Mouse (Mus musculus) limb, embryonic 15.5 days (tissue): ENCODE results near the gene Mettl17. TPM values are rescaled to one million over a fixed set of nuclear protein-coding genes. Genes with fewer than 3 reads are reported as not detected.

Source experiments
- ATAC-seq: fragments of 200-750 bp; cut with Nextera tagmentation; 2 replicates; pipeline ENCODE4 v1.8.0; 2017; ENCODE audit warnings: low read depth, moderate TSS enrichment; ENCODE audit not compliant: insufficient number of reproducible peaks, low FRiP score, low TSS enrichment
- H3K27ac ChIP-seq: fragments of 300-500 bp; sonication (generic); 2 replicates; pipeline ENCODE4 v1.5.1; 2015; ENCODE audit warnings: moderate library complexity, mild to moderate bottlenecking, inconsistent platforms
- H3K27me3 ChIP-seq: fragments of 300-500 bp; sonication (generic); 2 replicates; pipeline ENCODE4 v1.6.1; 2015; ENCODE audit warnings: inconsistent platforms
- H3K36me3 ChIP-seq: fragments of 300-500 bp; sonication (generic); 2 replicates; pipeline ENCODE4 v1.6.1; 2015; ENCODE audit warnings: inconsistent platforms
- H3K4me1 ChIP-seq: fragments of 300-500 bp; sonication (generic); 2 replicates; pipeline ENCODE4 v1.6.1; 2015; ENCODE audit warnings: inconsistent platforms
- H3K4me2 ChIP-seq: fragments of 300-500 bp; sonication (generic); 2 replicates; pipeline ENCODE4 v1.6.1; 2015; ENCODE audit warnings: mild to moderate bottlenecking, inconsistent platforms
- H3K4me3 ChIP-seq: fragments of 300-500 bp; sonication (generic); 2 replicates; pipeline ENCODE4 v1.5.1; 2015; ENCODE audit warnings: mild to moderate bottlenecking, inconsistent platforms
- H3K9ac ChIP-seq: fragments of 300-500 bp; sonication (generic); 2 replicates; pipeline ENCODE4 v1.6.1; 2015; ENCODE audit warnings: inconsistent platforms
- H3K9me3 ChIP-seq: fragments of 300-500 bp; sonication (generic); 2 replicates; pipeline ENCODE4 v1.6.1; 2016; ENCODE audit warnings: inconsistent platforms
- WGBS: fragments of 180-500 bp; shearing (Covaris S2); methylation state at CpG from one replicate; pipeline ENCODE4 v1.1.7; 2015; 5-methylcytosine and 5-hydroxymethylcytosine counted together
- polyA plus RNA-seq: library from polyadenylated mRNA; unstranded; fragments of >200 nt; fragmentation: Nextera tagmentation; extraction: Ambion mirVana; gene quantifications from 2 replicates; pipeline ENCODE4 v1.2.1, GENCODE M21; 2015

Mettl17 gene
- polyA plus RNA-seq, 1 experiment from 2014 or later = 46.8 TPM

- Histone ChIP-seq H3K27me3 (no peaks in the 10 kb centered on the region), H3K4me2 (no peak overlapping the region), H3K9ac (no peak overlapping the region), H3K27ac (no peak overlapping the region), H3K4me1 (no peaks in the 10 kb centered on the region), H3K36me3 (peaks cover 25% of the 10 kb centered on the region), H3K4me3 (no peak overlapping the region), H3K9me3 (no peaks in the 10 kb centered on the region)
- 56% methylated on average over 9 of the region's 9 CpGs for WGBS
- no peak for ATAC-seq
Measured at GRCm38 (mm10) chr14:51902806-51903710, 18.4 kb downstream of the Mettl17 start.

- WGBS = 76% methylated on average over 9 of the region's 9 CpGs
Measured at GRCm38 (mm10) chr14:51903782-51904181, 19.1 kb downstream of the Mettl17 start.

GRCm38 (mm10) chr14:51904706-51905105 is 20.1 kb downstream of the Mettl17 start:
- Histone ChIP-seq H3K9ac (no peak overlapping the region), H3K36me3 (peaks cover 29% of the 10 kb centered on the region), H3K4me2 (no peak overlapping the region), H3K27me3 (no peaks in the 10 kb centered on the region), H3K4me3 (no peak overlapping the region), H3K27ac (no peak overlapping the region), H3K4me1 (no peaks in the 10 kb centered on the region), H3K9me3 (no peaks in the 10 kb centered on the region)
- WGBS = 66% methylated on average over 7 of the region's 7 CpGs
- no peak for ATAC-seq

More at GRCm38 (mm10) chr14:51903782-51904181, 19.1 kb downstream of the Mettl17 start:
- Histone ChIP-seq H3K4me2 (no peak overlapping the region), H3K27me3 (no peaks in the 10 kb centered on the region), H3K36me3 (peaks cover 29% of the 10 kb centered on the region), H3K9ac (no peak overlapping the region), H3K9me3 (no peaks in the 10 kb centered on the region), H3K27ac (no peak overlapping the region), H3K4me1 (no peaks in the 10 kb centered on the region), H3K4me3 (no peak overlapping the region)
- no peak for ATAC-seq

- Histone ChIP-seq H3K9ac (no peak overlapping the region), H3K4me3 (no peak overlapping the region), H3K4me2 (no peak overlapping the region), H3K27me3 (no peaks in the 10 kb centered on the region), H3K4me1 (no peaks in the 10 kb centered on the region), H3K36me3 (peaks cover 29% of the 10 kb centered on the region), H3K9me3 (no peaks in the 10 kb centered on the region), H3K27ac (no peak overlapping the region)
- ATAC-seq = no peak
- WGBS = 93% methylated on average over 11 of the region's 11 CpGs
Measured at GRCm38 (mm10) chr14:51906102-51906501, 21.5 kb downstream of the Mettl17 start.

GRCm38 (mm10) chr14:51911301-51911700 is 26.7 kb downstream of the Mettl17 start:
- no peaks in the 10 kb centered on the region for H3K9me3 ChIP-seq
- ATAC-seq = no peak
- no peak overlapping the region for H3K4me3 ChIP-seq
- no peak overlapping the region for H3K27ac ChIP-seq
- peaks cover 41% of the 10 kb centered on the region for H3K4me1 ChIP-seq
- no peak overlapping the region for H3K9ac ChIP-seq
- no peaks in the 10 kb centered on the region for H3K27me3 ChIP-seq
- 82% methylated on average over 10 of the region's 10 CpGs for WGBS
- H3K4me2 ChIP-seq = no peak overlapping the region
- H3K36me3 ChIP-seq = peaks cover 13% of the 10 kb centered on the region

- Histone ChIP-seq H3K4me2 (peak overlapping the region; percentile 98), H3K4me1 (peaks cover 41% of the 10 kb centered on the region), H3K36me3 (peaks cover 5% of the 10 kb centered on the region; the same call in 1 of the 2 replicates), H3K9me3 (no peaks in the 10 kb centered on the region), H3K27ac (peak overlapping the region; percentile 90), H3K27me3 (no peaks in the 10 kb centered on the region), H3K9ac (peak overlapping the region; percentile 41), H3K4me3 (peak overlapping the region; percentile 61)
- WGBS = 11% methylated on average over 14 of the region's 14 CpGs
- ATAC-seq = no peak
Measured at GRCm38 (mm10) chr14:51912391-51913061, 27.9 kb downstream of the Mettl17 start.

GRCm38 (mm10) chr14:51913062-51913959 is 28.7 kb downstream of the Mettl17 start:
- no peaks in the 10 kb centered on the region for H3K9me3 ChIP-seq
- H3K27ac ChIP-seq = peak overlapping the region; percentile 90
- peaks cover 41% of the 10 kb centered on the region for H3K4me1 ChIP-seq
- H3K4me2 ChIP-seq = peak overlapping the region; percentile 98
- H3K4me3 ChIP-seq = peak overlapping the region; percentile 61
- H3K27me3 ChIP-seq = no peaks in the 10 kb centered on the region
- ATAC-seq = peak; percentile 71
- 0 out of 2 replicates have a peak, but pooled peaks cover 4% of the 10 kb centered on the region for H3K36me3 ChIP-seq
- H3K9ac ChIP-seq = peak overlapping the region; percentile 41
- WGBS = under 1% methylated on average over 58 of the region's 58 CpGs

- Histone ChIP-seq H3K9me3 (no peaks in the 10 kb centered on the region), H3K4me3 (peak within 1 kb of the TSS; percentile 61), H3K27ac (peak within 1 kb of the TSS; percentile 90), H3K9ac (peak within 1 kb of the TSS; percentile 41), H3K4me1 (peaks cover 41% of the 10 kb centered on the region), H3K4me2 (peak within 1 kb of the TSS; percentile 98), H3K27me3 (no peaks in the 10 kb centered on the region), H3K36me3 (no peaks in the 10 kb centered on the region)
- WGBS = 4% methylated on average over 20 of the region's 23 CpGs
- ATAC-seq = peak; percentile 77
Measured at GRCm38 (mm10) chr14:51913960-51914762, 29.5 kb downstream of the Mettl17 start, which contains the start of gene Ndrg2. Gene Ndrg2, minus strand, starts transcription at chr14:51914158.

- Histone ChIP-seq H3K4me3 (no peak overlapping the region), H3K27me3 (no peaks in the 10 kb centered on the region), H3K36me3 (no peaks in the 10 kb centered on the region), H3K27ac (peak overlapping the region; percentile 90), H3K9me3 (no peaks in the 10 kb centered on the region), H3K9ac (no peak overlapping the region), H3K4me2 (peak overlapping the region; percentile 17), H3K4me1 (peaks cover 41% of the 10 kb centered on the region)
- no peak for ATAC-seq
- 9% methylated on average over 3 of the region's 3 CpGs for whole genome bisulfite sequencing
Measured at GRCm38 (mm10) chr14:51915030-51915429, 30.4 kb downstream of the Mettl17 start.

- no peak overlapping the region for H3K4me2 ChIP-seq
Measured at GRCm38 (mm10) chr14:51916539-51916938, 31.9 kb downstream of the Mettl17 start.

GRCm38 (mm10) chr14:51918125-51918524 is 33.5 kb downstream of the Mettl17 start, which contains the start of gene Tppp2:
Gene Tppp2, plus strand, starts transcription at chr14:51918425.
- Histone ChIP-seq H3K36me3 (no peaks in the 10 kb centered on the region), H3K4me1 (peaks cover 44% of the 10 kb centered on the region), H3K4me2 (no peak within 1 kb of the TSS), H3K9me3 (no peaks in the 10 kb centered on the region), H3K27ac (no peak within 1 kb of the TSS), H3K4me3 (no peak within 1 kb of the TSS), H3K9ac (no peak within 1 kb of the TSS), H3K27me3 (no peaks in the 10 kb centered on the region)
- WGBS = 87% methylated on average over 4 of the region's 4 CpGs
- ATAC-seq = no peak

More at GRCm38 (mm10) chr14:51916539-51916938, 31.9 kb downstream of the Mettl17 start:
- peaks cover 43% of the 10 kb centered on the region for H3K4me1 ChIP-seq
- H3K27ac ChIP-seq = no peak overlapping the region
- no peaks in the 10 kb centered on the region for H3K9me3 ChIP-seq
- H3K4me3 ChIP-seq = no peak overlapping the region
- H3K27me3 ChIP-seq = no peaks in the 10 kb centered on the region
- H3K36me3 ChIP-seq = no peaks in the 10 kb centered on the region
- no peak overlapping the region for H3K9ac ChIP-seq
- 82% methylated on average over 4 of the region's 4 CpGs for WGBS
- no peak for ATAC-seq
